Mouse (Mus musculus) midbrain, embryonic 11.5 days (tissue): ENCODE results near the gene Olfr523. TPM values are rescaled to one million over a fixed set of nuclear protein-coding genes. Genes with fewer than 3 reads are reported as not detected.

Source experiments
- ATAC-seq: fragments of 200-750 bp; cut with Nextera tagmentation; 2 replicates; pipeline ENCODE4 v1.8.0; 2017; ENCODE audit warnings: moderate TSS enrichment, moderate library complexity; ENCODE audit not compliant: low FRiP score
- DNase-seq: peaks from one replicate; pipeline ENCODE4 v3.0.0; 2015; ENCODE audit warnings: low spot score; ENCODE audit errors: missing footprints
- H3K27ac ChIP-seq: fragments of 300-500 bp; sonication (generic); 2 replicates; pipeline ENCODE4 v1.5.1; 2014; ENCODE audit warnings: low read depth, low read length
- H3K27me3 ChIP-seq: fragments of 300-500 bp; sonication (generic); 2 replicates; pipeline ENCODE4 v1.6.1; 2014; ENCODE audit warnings: mild to moderate bottlenecking, low read length, moderate library complexity, mixed read lengths; ENCODE audit not compliant: control insufficient read depth, insufficient read depth
- H3K36me3 ChIP-seq: fragments of 300-500 bp; sonication (generic); 2 replicates; pipeline ENCODE4 v1.6.1; 2014; ENCODE audit warnings: mild to moderate bottlenecking, low read length, moderate library complexity, mixed read lengths; ENCODE audit not compliant: control insufficient read depth, insufficient read depth
- H3K4me1 ChIP-seq: fragments of 300-500 bp; sonication (generic); 2 replicates; pipeline ENCODE4 v1.6.1; 2014; ENCODE audit warnings: low read length; ENCODE audit not compliant: control insufficient read depth, insufficient read depth
- H3K4me2 ChIP-seq: fragments of 300-500 bp; sonication (generic); 2 replicates; pipeline ENCODE4 v1.6.1; 2014; ENCODE audit warnings: mild to moderate bottlenecking, moderate library complexity
- H3K4me3 ChIP-seq: fragments of 300-500 bp; sonication (generic); 2 replicates; pipeline ENCODE4 v1.5.1; 2014; ENCODE audit warnings: low read depth, low read length
- H3K9ac ChIP-seq: fragments of 300-500 bp; sonication (generic); 2 replicates; pipeline ENCODE4 v1.6.1; 2014; ENCODE audit warnings: low read length
- H3K9me3 ChIP-seq: fragments of 300-500 bp; sonication (generic); 2 replicates; pipeline ENCODE4 v1.6.1; 2016; ENCODE audit warnings: low read length; ENCODE audit not compliant: control insufficient read depth
- WGBS: fragments of 180-500 bp; shearing (Covaris S2); extraction: QIAGEN DNeasy Blood & Tissue Kit; methylation state at CpG from one replicate; pipeline ENCODE4 v1.1.7; 2014; 5-methylcytosine and 5-hydroxymethylcytosine counted together
- polyA plus RNA-seq: library from polyadenylated mRNA; unstranded; fragments of >200 nt; fragmentation: Nextera tagmentation; extraction: Ambion mirVana; gene quantifications from 2 replicates; pipeline ENCODE4 v1.2.1, GENCODE M21; 2014

Gene Olfr523
- polyA plus RNA-seq, 1 experiment from 2014 or later: not detected

GRCm38 (mm10) chr7:140137135-140138020, 35.6 kb upstream of the Olfr523 start, which contains the start of gene Mtg1:
Mtg1 (plus strand) TSS chr7:140137564.
- peaks cover 6% of the 10 kb centered on the region for H3K4me1 ChIP-seq
- ATAC-seq: peak; percentile 97
- peak within 1 kb of the TSS; percentile 96 for H3K4me2 ChIP-seq
- 3% methylated on average over 39 of the region's 39 CpGs for WGBS
- peak within 1 kb of the TSS; percentile 81 for H3K9ac ChIP-seq
- peak; percentile 99 for DNase-seq
- peak within 1 kb of the TSS; percentile 59 for H3K4me3 ChIP-seq
- no peak within 1 kb of the TSS for H3K27ac ChIP-seq
- H3K36me3 ChIP-seq: no peaks in the 10 kb centered on the region
- no peaks in the 10 kb centered on the region for H3K9me3 ChIP-seq
- H3K27me3 ChIP-seq: no peaks in the 10 kb centered on the region

- Histone ChIP-seq H3K9ac (peak overlapping the region; percentile 81), H3K27me3 (no peaks in the 10 kb centered on the region), H3K27ac (no peak overlapping the region), H3K4me1 (peaks cover 6% of the 10 kb centered on the region), H3K36me3 (no peaks in the 10 kb centered on the region), H3K9me3 (no peaks in the 10 kb centered on the region), H3K4me2 (peak overlapping the region; percentile 96), H3K4me3 (peak overlapping the region; percentile 59)
- DNase-seq (peak; percentile 91), ATAC-seq (no peak)
- WGBS: 1% methylated on average over 8 of the region's 8 CpGs
These were observed 35.1 kb upstream of the Olfr523 start for GRCm38 (mm10) chr7:140138021-140138310.

GRCm38 (mm10) chr7:140141350-140141749, 31.7 kb upstream of the Olfr523 start:
- no peak overlapping the region for H3K27ac ChIP-seq
- H3K9me3 ChIP-seq: no peaks in the 10 kb centered on the region
- 4% methylated on average over 14 of the region's 14 CpGs for WGBS
- no peak overlapping the region for H3K9ac ChIP-seq
- no peaks in the 10 kb centered on the region for H3K27me3 ChIP-seq
- no peak overlapping the region for H3K4me3 ChIP-seq
- H3K4me2 ChIP-seq: no peak overlapping the region
- ATAC-seq (no peak), DNase-seq (peak; percentile 88)
- no peaks in the 10 kb centered on the region for H3K36me3 ChIP-seq
- H3K4me1 ChIP-seq: peaks cover 6% of the 10 kb centered on the region

GRCm38 (mm10) chr7:140144550-140144949, 28.5 kb upstream of the Olfr523 start:
- Histone ChIP-seq H3K9me3 (no peaks in the 10 kb centered on the region), H3K27me3 (no peaks in the 10 kb centered on the region), H3K27ac (no peak overlapping the region), H3K4me2 (no peak overlapping the region), H3K36me3 (no peaks in the 10 kb centered on the region), H3K9ac (no peak overlapping the region), H3K4me1 (no peaks in the 10 kb centered on the region), H3K4me3 (no peak overlapping the region)
- DNase-seq (no peak), ATAC-seq (no peak)
- WGBS: 89% methylated on average over 4 of the region's 4 CpGs

- H3K9me3 ChIP-seq: no peaks in the 10 kb centered on the region
- DNase-seq (peak; percentile 90), ATAC-seq (peak; percentile 49; the same call in 1 of the 2 replicates)
- peaks cover 11% of the 10 kb centered on the region for H3K27me3 ChIP-seq
- H3K27ac ChIP-seq: no peak overlapping the region
- peak overlapping the region; percentile 38; the same call in 1 of the 2 replicates for H3K9ac ChIP-seq
- peak overlapping the region; percentile 11; the same call in 1 of the 2 replicates for H3K4me3 ChIP-seq
- WGBS: 6% methylated on average over 28 of the region's 28 CpGs
- H3K4me1 ChIP-seq: peaks cover 11% of the 10 kb centered on the region
- H3K4me2 ChIP-seq: peak overlapping the region; percentile 44
- no peaks in the 10 kb centered on the region for H3K36me3 ChIP-seq
These were observed 19.6 kb upstream of the Olfr523 start for GRCm38 (mm10) chr7:140153383-140153782.

- Histone ChIP-seq H3K9me3 (no peaks in the 10 kb centered on the region), H3K27ac (no peak overlapping the region), H3K4me2 (peak overlapping the region; percentile 58), H3K36me3 (no peaks in the 10 kb centered on the region), H3K4me1 (peaks cover 11% of the 10 kb centered on the region), H3K27me3 (peaks cover 11% of the 10 kb centered on the region), H3K9ac (peak overlapping the region; percentile 62; the same call in 1 of the 2 replicates), H3K4me3 (peak overlapping the region; percentile 31)
- peak; percentile 38 for ATAC-seq
- no peak for DNase-seq
- 9% methylated on average over 4 of the region's 4 CpGs for WGBS
These were observed 19.2 kb upstream of the Olfr523 start for GRCm38 (mm10) chr7:140153829-140154217.

GRCm38 (mm10) chr7:140154218-140154927, 18.6 kb upstream of the Olfr523 start, which contains the start of gene Sprn:
Sprn (minus strand) TSS chr7:140154877.
- H3K4me3 ChIP-seq: peak within 1 kb of the TSS; percentile 31
- H3K4me2 ChIP-seq: peak within 1 kb of the TSS; percentile 58
- peak; percentile 93 for DNase-seq
- peak within 1 kb of the TSS; percentile 62 for H3K9ac ChIP-seq
- peak; percentile 68 for ATAC-seq
- H3K27ac ChIP-seq: no peak within 1 kb of the TSS
- H3K36me3 ChIP-seq: no peaks in the 10 kb centered on the region
- H3K4me1 ChIP-seq: peaks cover 11% of the 10 kb centered on the region
- H3K9me3 ChIP-seq: no peaks in the 10 kb centered on the region
- H3K27me3 ChIP-seq: peaks cover 11% of the 10 kb centered on the region
- WGBS: under 1% methylated on average over 28 of the region's 28 CpGs

- no peak for DNase-seq
- ATAC-seq: no peak
- Histone ChIP-seq H3K4me2 (no peak overlapping the region), H3K27ac (no peak overlapping the region), H3K4me3 (no peak overlapping the region), H3K4me1 (no peaks in the 10 kb centered on the region), H3K9ac (no peak overlapping the region), H3K36me3 (no peaks in the 10 kb centered on the region), H3K9me3 (no peaks in the 10 kb centered on the region), H3K27me3 (no peaks in the 10 kb centered on the region)
- 81% methylated on average over 3 of the region's 3 CpGs for WGBS
These were observed 12.7 kb upstream of the Olfr523 start for GRCm38 (mm10) chr7:140160363-140160762.

- DNase-seq (no peak), ATAC-seq (no peak)
- Histone ChIP-seq H3K9ac (no peak within 1 kb of the TSS), H3K9me3 (no peaks in the 10 kb centered on the region), H3K4me1 (no peaks in the 10 kb centered on the region), H3K36me3 (no peaks in the 10 kb centered on the region), H3K4me2 (no peak within 1 kb of the TSS), H3K4me3 (no peak within 1 kb of the TSS), H3K27ac (no peak within 1 kb of the TSS), H3K27me3 (no peaks in the 10 kb centered on the region)
- 77% methylated on average over 7 of the region's 7 CpGs for WGBS
These were observed 8.4 kb upstream of the Olfr523 start, which contains the start of gene Olfr522 for GRCm38 (mm10) chr7:140164664-140165063. Olfr522 (minus strand) TSS chr7:140164764.
